Mouse (Mus musculus) cerebellum, adult 18-20 months (tissue): Measurements from ENCODE around the gene Gm20604.

Experiments used
- DNase-seq, 2 experiments: peaks; one replicate each; pipeline ENCODE4 v3.0.0; 2021

Gm20604 gene

DNA sequence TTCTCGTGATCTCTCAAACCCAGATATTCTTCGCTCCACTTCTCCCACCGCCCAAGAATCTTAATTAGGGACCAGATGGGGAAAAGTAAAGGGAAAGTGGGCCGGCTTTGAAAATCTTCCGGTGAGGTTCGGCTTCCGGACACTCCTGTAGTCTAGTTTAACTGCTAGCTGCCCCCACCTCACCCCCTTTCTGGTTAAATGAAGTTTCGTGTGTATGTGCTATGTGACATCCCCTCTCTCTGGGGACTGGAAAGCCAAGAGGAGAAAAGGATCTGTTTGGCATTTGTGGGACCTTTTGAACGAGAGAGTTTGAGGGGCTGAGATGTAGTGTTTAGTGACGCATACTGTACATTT is at the start of gene Gm20604:
TSS of gene Gm20604 (minus strand) at position 270 of the 354 bp plus-strand sequence.
- no peak for DNase-seq

DNA sequence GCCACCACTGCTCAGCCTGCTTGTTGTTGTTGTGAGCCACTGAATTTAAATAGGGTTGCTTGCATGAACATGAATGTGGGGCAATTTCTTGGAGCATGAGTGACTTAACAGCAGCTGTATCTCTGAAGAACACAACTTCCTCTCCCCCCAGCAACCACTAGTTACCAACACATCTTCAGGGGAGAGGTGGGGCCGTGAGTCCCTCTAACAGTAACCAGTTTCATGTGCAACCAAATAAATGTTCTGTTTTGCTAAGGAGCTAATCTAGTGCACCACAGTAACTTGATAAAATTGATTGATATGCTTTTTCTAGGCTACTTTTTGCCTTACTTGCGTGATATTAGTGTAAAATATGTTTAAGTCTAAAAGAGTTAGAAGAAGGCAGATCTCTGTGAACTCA is 41.1 kb upstream of the Gm20604 start:
- no peak for DNase-seq

DNA sequence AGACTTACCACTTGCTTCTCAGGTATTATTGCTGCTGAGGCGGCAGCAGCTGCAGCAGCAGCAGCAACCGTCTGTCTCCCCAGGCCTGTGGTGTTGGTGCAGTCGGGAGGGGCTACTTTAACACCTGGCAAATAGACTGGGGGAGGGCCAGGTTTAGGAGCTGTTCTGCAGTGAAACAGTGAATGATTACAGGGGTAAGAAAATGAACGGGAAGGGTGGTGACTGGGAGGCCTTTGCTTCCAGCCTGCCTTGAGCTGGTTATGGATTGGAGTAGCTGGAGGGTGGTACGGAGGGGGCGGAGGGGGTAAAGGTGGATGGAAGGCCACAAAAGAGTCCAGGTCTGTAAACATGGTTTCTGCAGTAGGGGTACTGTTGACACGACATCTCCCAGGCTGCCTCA is 29.5 kb upstream of the Gm20604 start:
- no peak for DNase-seq

DNA sequence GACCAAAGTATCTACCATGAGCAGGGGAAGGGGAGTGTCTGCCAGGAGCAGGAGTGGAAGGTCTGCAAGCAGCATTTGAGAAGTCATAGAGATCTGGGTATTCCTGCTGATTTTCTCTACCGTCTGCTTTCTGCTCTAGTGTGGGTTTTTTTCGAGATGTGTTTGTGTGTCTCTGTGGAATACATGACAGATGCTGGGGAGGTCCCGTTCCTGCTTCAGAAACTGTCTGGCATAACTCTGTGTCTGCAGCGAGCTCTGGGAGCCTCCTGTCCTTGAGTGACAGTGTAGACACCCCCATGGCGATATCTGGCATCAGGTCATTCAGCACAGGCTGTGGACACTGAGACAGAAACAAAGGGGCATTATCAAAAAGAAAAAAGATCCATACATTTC is 27.1 kb upstream of the Gm20604 start:
- DNase-seq, result no peak

DNA sequence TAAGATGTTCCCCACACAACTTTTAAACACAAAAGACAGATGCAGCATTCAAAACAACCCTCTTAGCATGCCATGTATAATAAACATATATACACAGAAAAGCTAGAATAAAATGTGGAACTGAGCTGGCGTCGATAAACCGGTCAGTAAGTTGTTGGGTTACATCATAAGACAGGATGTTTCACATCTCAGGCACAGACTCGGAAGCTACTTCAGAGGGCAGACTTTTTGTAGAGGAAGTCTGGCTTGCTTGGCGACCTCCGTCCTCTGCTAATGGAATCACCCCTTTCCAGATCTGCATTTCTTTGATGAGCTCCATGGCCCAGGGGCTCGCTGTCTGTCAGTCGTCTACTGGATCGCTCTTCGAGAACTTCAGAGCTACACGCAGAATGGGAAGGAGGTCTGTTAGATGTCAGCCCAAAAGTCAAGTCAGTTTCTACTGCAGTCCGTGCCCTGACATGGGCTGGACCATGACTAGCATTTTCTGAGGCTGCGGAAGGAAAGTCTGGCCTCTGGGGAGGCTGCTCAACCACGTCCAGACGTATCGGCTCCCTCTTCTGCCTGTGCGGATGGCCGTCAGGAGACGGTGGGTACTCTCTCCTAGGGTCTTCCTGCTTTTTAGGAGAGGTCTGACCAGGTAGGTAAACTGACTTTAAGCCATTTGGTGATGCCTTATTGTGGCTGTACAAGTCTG is 26.6 kb upstream of the Gm20604 start:
- DNase-seq, result no peak

DNA sequence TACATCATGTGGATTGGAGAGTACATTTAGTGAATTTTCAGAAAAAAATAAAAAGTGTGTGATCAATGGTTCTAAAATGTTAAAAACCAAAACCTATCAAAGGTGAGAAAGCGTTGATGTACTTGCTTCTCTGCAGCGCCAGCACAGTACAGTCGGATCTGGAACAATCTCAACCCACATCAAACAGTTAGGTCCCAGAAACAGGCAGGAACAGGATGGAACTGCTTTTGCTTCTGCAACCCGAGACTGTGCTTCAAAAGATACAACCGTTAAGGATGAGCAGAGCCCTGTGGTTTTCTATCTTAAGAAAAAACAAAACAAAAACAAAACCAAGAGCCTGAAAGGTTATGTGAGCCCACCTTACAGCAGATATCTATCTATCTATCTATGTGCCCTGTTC is 24.4 kb upstream of the Gm20604 start:
- DNase-seq, result no peak

DNA sequence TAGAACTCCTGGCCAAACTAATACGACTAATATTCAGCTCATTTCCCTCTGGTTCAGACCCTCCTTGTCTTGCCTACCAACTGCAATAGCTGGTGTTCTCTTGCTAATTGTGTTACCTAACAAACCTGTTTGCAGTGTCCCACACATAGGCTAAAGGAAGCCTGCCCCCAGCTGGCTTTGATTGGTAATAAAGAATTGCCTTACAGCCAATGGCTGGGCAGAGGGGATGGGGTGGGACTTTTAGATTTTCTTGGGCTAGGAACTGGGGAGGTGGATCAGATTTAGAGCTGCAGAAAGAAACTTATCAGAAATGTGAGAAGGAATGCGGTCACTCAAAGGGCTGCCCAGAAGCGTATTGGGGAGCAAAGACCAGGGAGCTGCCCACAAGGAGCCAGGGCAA is 21.0 kb upstream of the Gm20604 start:
- no peak for DNase-seq

DNA sequence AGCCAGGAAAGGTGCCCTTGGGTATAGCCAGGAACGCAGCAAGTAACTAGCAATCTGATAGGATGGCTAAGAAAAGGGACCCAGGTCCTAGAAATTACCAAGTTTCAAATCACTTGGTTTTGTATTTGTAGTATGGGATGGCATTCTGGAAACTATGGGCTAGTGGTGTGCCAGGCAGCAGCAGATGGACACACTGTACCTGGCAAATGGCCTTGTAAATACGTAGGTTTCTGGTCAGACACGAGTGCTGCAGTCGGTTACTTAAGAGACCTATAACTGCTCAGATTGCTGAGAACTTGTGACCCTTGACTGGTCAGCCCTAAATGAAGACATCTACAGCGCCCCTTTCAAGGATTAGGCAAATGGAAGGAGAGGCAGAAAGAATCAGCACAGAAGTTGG is 19.7 kb upstream of the Gm20604 start:
- peak; percentile 35 to 47 for DNase-seq

DNA sequence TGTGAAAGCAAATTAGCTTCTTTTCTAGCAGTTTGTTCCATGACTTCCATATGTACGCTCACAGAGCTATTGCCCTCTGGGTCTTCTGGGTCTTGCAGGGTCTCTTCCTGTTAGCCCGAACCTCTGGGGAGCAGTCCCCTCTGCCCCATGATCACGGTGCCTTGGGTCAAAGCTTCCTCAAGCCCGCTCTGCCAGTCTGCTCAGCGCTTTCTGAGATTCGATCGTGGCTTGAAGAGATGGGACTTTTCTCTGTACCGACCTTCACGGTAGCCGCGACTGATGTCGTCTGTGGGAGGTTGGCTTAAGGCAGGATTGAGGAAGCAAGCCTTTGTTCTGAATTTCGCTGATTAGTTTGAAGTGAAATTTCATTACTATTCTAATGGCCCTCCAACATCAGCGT is 17.6 kb upstream of the Gm20604 start:
- no peak for DNase-seq

DNA sequence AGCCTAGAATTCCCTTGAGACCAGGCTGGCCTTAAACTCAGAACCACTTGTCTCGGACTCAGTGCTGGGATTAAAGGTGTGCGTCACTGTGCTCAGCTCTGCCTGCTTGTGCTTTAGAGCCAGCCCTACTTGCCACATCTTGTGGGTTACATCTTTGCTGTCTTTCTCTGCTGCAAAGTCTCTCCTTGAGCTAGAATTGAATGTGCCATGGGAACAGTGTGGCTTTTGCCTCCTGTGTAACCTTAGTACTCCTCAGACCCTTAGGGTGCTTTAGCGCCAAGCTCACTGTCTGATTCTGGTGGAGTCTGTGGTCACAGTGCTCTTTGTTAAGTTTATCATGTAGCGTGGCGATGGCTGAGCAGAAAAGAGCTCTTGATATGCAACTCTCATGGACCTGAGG is 14.2 kb upstream of the Gm20604 start:
- no peak for DNase-seq

DNA sequence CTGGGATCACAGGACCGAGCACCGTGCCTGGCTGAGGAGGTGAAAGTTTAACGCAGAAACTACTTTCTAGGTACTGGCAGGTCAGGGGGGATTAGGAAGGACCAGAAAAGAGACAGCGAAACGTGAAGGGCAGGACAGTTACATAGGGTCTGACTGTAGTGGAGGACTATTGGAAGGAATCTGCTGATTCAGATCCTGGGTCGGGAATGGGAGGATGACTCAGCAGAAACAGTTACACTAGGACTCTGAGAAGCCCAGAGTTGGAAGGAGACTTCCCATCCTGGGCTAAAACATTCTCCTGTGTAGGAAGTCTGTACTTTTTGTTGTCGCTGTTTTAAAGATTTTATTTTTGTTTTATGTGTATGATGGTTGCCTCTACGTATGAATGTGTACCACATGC is 13.1 kb upstream of the Gm20604 start:
- no peak for DNase-seq

DNA sequence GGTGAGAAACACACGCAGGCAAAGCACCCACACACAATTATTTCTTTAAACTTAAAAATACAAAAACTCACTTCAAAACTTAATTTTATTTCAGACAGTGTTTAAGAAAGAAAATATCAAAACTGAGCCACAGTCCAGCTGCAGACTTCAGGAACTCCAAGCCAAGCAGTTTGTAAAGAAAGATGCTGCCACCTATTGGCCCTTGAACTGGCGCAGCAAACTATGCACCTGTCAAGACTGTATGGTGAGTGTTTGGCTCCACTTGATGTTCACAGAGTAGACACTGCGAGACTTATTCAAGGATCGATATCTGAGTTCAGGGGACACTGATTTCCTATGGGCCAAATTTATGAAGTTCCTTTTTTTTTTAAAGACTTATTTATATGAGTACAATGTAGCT is 10.5 kb upstream of the Gm20604 start:
- DNase-seq, result no peak

DNA sequence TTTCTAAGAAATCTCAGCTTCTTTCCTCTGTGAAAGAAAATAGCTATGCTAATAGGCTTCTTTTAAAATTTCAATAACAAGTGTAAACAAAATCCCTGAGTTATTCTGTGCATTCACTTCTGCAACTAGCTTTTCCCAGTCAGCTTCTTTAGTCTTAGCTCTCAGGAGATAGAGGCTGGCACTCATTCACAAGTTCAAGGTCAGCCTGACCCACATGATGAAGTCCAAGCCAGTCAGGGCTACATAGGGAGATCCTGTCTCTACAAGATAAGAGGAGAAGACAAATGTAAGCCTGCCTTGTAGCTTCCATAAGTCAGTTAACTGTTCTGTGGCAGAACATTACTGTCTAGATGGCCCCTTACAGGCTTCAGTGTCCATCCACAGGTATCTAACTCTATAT is 5.2 kb upstream of the Gm20604 start:
- DNase-seq, result no peak

DNA sequence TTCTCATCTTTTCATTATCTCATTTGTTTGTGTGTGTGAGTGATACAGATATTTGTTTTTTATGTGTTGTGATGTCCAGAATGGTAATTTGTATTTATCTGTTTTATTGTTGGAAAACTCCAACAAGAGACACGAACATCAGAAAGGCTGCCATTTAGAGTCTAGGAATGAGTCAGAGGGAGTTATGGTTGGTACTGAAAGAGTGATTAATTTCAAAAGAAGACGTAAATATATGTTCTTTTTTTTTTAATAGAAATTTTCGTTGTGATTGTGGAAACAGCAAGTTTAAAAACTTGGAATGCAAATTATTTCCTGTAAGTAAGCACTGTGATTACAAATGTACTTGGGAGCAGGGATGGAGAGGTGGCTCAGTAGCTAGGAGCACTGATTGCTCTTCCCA is 3.2 kb upstream of the Gm20604 start:
- DNase-seq, result no peak

DNA sequence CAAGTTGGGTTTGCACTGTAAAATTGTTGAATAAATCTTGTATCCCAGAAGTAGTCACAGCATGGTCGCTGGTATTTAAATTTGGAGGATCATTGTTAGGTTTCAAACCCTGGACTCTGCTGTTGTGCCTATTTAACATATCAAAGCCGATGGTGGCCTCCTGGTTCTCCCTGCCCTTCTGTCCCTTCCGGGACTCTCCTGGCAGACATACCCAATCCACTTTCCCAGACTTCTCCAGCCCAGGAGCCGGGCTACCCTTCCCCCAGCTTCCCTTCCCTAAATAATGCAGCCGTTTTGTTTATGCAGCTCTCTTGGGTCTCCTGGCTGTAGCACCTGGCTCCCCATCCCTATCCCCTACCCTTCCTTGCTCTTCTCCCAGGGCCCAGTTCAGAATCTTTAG is 464 bp upstream of the Gm20604 start:
- DNase-seq, result no peak

DNA sequence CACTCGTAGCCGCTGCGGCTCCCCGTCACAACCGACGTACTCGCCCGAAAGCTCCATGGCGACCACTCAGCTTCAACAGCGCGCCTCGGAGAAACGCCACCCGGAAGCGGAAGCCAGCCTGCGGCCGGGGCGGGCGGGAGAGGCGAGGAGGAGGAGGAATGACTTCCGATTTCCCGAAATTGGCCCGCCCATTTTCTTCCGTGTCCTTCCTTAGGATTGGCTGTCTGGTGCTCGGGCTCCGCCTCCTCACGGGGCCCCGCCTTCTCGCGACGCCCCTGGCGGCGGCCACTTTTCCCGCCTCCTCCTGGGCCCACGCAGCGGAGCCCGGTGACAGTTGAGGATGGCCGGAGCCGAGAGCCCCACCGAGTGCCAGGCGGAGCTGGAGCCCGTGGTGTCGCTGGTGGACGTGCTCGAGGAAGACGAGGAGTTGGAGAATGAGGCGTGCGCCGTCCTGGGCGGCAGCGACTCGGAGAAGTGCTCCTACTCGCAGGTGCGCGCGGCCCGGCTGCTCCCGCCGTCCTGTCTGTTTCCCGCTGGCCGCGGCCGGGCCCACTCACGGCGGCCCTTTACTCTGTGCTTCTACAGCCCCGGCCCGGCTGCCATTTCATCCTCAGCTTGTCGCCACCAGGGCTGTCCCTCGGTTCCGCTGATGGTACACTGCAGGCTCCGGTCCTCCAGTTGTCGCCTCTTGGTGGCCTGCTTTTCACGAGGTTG is 626 bp downstream of the Gm20604 start, which contains the start of the genes Gm28051, Gon7 and Ubr7:
TSS of gene Gm28051 (minus strand) at position 77 of the 714 bp plus-strand sequence.
TSS of gene Gon7 (minus strand) at position 115 of the 714 bp plus-strand sequence.
TSS of gene Ubr7 (plus strand) at position 279 of the 714 bp plus-strand sequence.
- DNase-seq, result peak; percentile 96 to 99

DNA sequence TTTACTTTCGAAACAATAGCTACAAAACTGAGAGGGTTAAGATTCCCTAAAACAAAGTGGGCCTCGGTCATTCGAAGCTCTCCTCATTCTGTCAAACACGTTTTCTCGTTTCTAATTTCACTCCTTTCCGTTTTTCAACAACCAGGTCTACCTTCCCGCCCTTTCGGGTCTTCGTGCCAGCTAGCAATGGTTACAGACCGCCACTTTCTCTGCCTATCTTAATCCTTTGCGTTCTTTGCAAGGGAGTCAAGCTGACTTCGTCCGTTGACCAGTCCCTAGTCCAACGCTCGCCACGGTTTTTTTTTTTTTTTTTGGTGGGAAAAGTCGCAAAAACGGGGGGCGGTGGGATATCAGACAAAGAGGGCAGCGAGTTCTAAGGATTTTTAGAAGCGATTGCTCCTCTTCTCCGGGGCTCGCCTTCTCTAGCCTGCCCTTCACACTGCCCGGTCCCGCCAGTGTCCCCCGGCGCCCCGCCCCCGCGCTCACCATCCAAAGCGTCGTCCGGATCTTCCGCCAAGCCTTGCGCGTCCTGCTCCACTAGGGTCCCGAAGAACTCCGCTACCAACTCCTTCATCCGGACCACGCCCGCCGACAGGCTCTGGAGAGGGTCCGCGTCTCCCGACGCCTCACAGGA is 1.3 kb downstream of the Gm20604 start:
- peak in 1 of 2 experiments; percentile 13 for DNase-seq

DNA sequence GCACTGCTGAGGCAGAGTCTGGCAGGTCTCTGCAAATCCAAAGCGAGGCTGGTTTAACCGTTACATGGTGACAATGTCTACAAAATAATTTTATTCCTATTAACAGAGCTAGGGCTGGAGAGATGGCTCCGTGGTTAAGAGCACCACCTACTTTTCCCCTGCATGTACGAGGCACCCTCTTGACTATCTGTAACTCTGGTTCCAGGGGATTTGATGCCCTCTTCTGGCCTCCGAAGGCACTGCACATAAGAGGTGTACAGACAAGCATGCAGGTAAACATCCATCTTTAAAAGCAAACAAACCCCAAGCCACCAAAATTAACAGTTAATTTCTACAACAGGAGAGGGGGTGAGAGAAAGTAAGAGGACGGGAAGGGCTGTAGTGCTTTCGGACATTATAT is 2.2 kb downstream of the Gm20604 start:
- DNase-seq, result peak; percentile 26 to 31

DNA sequence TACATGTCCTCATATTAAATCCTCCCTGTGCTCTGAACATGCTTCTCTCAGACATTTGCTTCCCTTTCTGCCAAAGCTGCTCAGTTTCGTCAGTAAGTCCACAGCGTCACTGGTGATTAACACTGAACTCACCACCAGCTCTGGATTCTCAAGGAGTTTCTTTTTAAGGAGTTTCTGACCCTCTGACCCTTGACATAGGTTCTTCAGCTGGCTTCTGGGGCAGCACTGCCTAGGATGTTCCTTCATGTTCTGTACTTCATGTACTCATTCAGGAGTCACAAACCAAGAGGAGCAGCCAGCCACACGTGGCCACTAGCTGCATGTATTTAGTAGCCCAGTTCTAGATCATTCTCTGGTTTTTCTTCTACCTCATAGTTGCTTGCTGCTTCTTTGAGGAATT is 10.2 kb downstream of the Gm20604 start:
- DNase-seq, result no peak

DNA sequence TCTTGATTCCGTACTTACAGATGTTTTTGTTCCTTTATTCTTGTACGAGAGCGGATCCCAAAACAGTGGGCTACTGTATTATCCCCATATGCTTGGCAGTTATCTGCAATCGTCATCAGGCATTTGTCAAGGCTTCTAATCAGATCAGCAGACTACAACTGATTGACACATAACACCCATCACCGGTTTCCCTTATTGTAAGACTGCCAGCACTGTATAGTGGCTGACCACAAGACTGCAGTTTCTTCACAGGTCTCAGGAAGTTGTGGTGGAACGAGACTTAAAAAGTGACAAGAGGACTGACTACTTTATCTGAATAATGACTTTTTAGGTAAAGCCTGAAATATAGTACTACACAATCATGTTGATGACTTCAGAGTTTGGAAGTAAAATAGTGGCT is 13.6 kb downstream of the Gm20604 start:
- no peak for DNase-seq

DNA sequence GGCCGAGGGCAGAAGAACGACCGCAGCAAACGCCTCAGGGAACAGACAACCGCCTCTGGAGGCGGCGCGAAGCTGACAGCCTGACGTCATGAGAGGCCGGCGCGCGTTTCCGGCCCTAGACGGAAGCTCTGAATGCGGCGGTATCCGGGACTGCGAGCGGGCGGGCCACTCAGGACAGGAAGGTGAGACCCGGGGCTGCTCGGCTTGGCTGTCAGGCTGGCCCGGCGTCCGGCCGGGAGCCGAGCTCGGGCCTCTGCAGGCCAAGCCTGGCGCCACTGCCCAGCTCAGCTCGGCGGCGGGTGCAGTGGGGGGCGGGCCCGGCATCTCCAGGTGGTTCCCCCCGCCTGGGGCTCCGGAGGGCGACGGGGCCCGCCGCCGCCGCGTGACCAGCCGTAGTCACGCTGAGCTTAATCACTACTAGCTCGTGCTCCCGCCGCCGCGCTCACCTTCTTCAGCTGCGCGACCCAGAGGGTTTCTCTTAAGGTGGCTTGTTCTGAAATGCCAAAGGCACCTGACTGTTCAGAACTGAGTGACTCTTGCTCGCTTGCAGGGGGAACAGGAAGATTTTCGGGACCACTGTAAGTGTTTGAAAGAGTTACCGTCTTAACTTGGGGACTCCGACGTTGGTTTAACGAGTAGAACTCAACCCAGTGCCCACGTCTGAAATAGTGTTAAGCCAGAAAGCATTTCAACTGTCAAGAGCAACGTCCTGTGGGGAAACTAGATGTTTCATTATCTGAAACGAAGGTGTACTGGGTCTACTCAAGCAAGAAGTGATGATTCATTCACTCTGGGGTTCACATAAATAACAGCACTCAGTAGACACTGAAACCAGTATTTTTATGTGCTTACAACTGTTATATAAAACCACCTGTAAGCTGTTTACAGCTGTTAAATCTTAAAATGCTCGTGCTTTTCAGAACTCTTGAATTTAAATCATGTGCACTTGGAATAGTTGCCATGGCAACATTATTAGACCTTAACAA is 14.6 kb downstream of the Gm20604 start, which contains the start of the genes Moap1 and Tmem251:
TSS of gene Moap1 (minus strand) at position 73 of the 986 bp plus-strand sequence.
TSS of gene Tmem251 (plus strand) at position 174 of the 986 bp plus-strand sequence.
- DNase-seq, result peak; percentile 92 to 94

DNA sequence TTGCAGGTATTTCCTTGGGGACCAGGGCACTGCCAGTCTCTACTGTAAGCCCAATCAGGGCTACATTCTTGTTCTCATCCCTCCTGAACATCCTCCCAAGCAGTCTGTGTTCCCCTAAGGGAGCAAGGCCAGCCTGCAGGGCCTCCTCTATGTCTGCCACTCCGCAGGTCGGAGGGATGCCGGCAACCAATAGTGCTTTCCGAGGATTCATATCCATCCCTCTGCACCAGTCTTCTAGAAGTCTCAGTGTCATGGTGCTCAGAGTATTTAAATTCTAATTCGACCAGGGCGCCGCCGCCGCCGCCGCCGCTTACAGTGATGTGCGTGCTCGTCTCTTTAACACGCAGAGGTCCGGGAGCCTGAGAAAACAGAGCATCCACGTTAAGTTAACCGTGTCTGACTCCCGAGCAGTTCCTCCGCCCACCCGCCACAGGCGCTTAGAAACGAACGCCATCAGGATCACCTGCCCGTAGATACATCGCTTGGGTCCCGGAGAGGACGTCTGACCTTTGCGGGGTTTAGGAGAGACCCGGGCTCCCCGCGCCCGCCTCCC is 15.4 kb downstream of the Gm20604 start:
- DNase-seq, result peak in 1 of 2 experiments; percentile 33
